Mouse (Mus musculus): Measurements from ENCODE around the gene Tmem95. TPM values are rescaled to one million over a fixed set of nuclear protein-coding genes. Genes with fewer than 3 reads are reported as not detected.

The Tmem95 gene
- polyA plus RNA-seq, 1 experiment, result not detected

- DNase-seq (ENCODE audit: low read depth, low spot score), result no peak
- WGBS, result 63% methylated on average over 7 of the region's 7 CpGs
Measured at GRCm38 (mm10) chr11:69853994-69854393, 23.8 kb downstream of the Tmem95 start.

GRCm38 (mm10) chr11:69850754-69851153 lies 27.1 kb downstream of the Tmem95 start:
- WGBS, result 71% methylated on average over 8 of the region's 8 CpGs
- DNase-seq (ENCODE audit: low read depth, low spot score), result no peak

GRCm38 (mm10) chr11:69849884-69850283 lies 27.9 kb downstream of the Tmem95 start:
- WGBS, result 87% methylated on average over 15 of the region's 15 CpGs
- DNase-seq (ENCODE audit: low read depth, low spot score), result no peak

- no peak for DNase-seq (ENCODE audit: low read depth, low spot score)
- 70% methylated on average over 9 of the region's 9 CpGs for WGBS
Measured at GRCm38 (mm10) chr11:69849128-69849527, 28.7 kb downstream of the Tmem95 start.

- DNase-seq (ENCODE audit: low read depth, low spot score), result no peak
- 91% methylated on average over 6 of the region's 6 CpGs for WGBS
Measured at GRCm38 (mm10) chr11:69848021-69848420, 29.8 kb downstream of the Tmem95 start.

GRCm38 (mm10) chr11:69846738-69847688 lies 30.8 kb downstream of the Tmem95 start:
- no peak for DNase-seq (ENCODE audit: low read depth, low spot score)
- WGBS, result 8% methylated on average over 37 of the region's 37 CpGs

- under 1% methylated on average over 38 of the region's 38 CpGs for WGBS
- DNase-seq (ENCODE audit: low read depth, low spot score), result peak; percentile 86
Measured at GRCm38 (mm10) chr11:69846198-69846680, 31.6 kb downstream of the Tmem95 start, which contains the start of gene Plscr3. TSS of gene Plscr3 (plus strand) at chr11:69846376.

- DNase-seq (ENCODE audit: low read depth, low spot score), result no peak
- WGBS, result under 1% methylated on average over 7 of the region's 7 CpGs
Measured at GRCm38 (mm10) chr11:69838714-69839104, 39.1 kb downstream of the Tmem95 start.

GRCm38 (mm10) chr11:69837952-69838713 lies 39.7 kb downstream of the Tmem95 start, which contains the start of gene Tmem256:
TSS of gene Tmem256 (plus strand) at chr11:69838514.
- DNase-seq (ENCODE audit: low read depth, low spot score), result peak; percentile 91
- WGBS, result under 1% methylated on average over 34 of the region's 34 CpGs

GRCm38 (mm10) chr11:69837604-69837951 lies 40.2 kb downstream of the Tmem95 start, which contains the start of gene Nlgn2:
TSS of gene Nlgn2 (minus strand) at chr11:69837784.
- no peak for DNase-seq (ENCODE audit: low read depth, low spot score)
- WGBS, result under 1% methylated on average over 32 of the region's 32 CpGs

GRCm38 (mm10) chr11:69836703-69837576 lies 40.9 kb downstream of the Tmem95 start:
- WGBS, result 5% methylated on average over 50 of the region's 52 CpGs
- DNase-seq (ENCODE audit: low read depth, low spot score), result no peak

GRCm38 (mm10) chr11:69835966-69836335 lies 41.9 kb downstream of the Tmem95 start:
- WGBS, result 22% methylated on average over 4 of the region's 4 CpGs
- DNase-seq (ENCODE audit: low read depth, low spot score), result no peak

GRCm38 (mm10) chr11:69835326-69835965 lies 42.4 kb downstream of the Tmem95 start:
- DNase-seq (ENCODE audit: low read depth, low spot score), result no peak
- WGBS, result 74% methylated on average over 9 of the region's 9 CpGs

- 19% methylated on average over 46 of the region's 48 CpGs for WGBS
- no peak for DNase-seq (ENCODE audit: low read depth, low spot score)
Measured at GRCm38 (mm10) chr11:69834001-69834549, 43.7 kb downstream of the Tmem95 start.

GRCm38 (mm10) chr11:69833554-69833953 lies 44.3 kb downstream of the Tmem95 start:
- whole genome bisulfite sequencing, result 70% methylated on average over 8 of the region's 8 CpGs

GRCm38 (mm10) chr11:69828832-69829231 lies 49.0 kb downstream of the Tmem95 start:
- WGBS, result 77% methylated on average over 5 of the region's 5 CpGs
- DNase-seq (ENCODE audit: low read depth, low spot score), result no peak

More at GRCm38 (mm10) chr11:69833554-69833953, 44.3 kb downstream of the Tmem95 start:
- DNase-seq (ENCODE audit: low read depth, low spot score), result no peak
